Mouse (Mus musculus): ENCODE results near the gene Olfr47. TPM values are rescaled to one million over a fixed set of nuclear protein-coding genes. Genes with fewer than 3 reads are reported as not detected.
"Not testable (repeated sequence)": the region's sequence is repeated elsewhere in the genome, so short reads cannot be mapped to it uniquely, and the experiment has no call there.

Olfr47 gene
- polyA plus RNA-seq (2015; fragmentation: Nextera tagmentation; extraction: Ambion mirVana), result not detected in 2 replicates

DNA sequence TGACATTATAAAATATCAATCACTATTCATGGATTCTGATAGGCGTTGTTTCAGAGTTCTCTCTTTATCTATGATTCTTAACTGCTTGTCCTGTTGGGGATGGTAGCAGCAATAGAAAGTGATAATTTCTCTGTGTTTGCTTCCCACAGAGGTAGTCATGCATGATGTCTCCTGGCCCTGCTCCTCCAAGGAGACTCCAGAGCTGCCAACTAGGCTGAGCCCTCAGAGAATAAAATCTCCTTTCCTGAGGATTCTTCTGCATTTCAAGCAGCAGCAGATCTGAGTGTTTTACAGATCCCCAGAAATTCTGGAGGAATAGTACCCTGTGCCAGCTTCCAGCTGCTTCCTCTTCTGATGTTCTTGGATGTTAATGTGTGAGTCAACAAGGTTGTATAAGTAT, at the start of gene Olfr47:
TSS of gene Olfr47 (plus strand) at position 275 of the 400 bp plus-strand sequence.
- H3K4me1 ChIP-seq; H3K4me2 ChIP-seq; H3K36me3 ChIP-seq; ATAC-seq (replicated peaks; ENCODE audit: low FRiP score); H3K4me3 ChIP-seq (replicated peaks); H3K27ac ChIP-seq; H3K9me3 ChIP-seq (replicated peaks); H3K27me3 ChIP-seq; H3K9ac ChIP-seq: not testable (repeated sequence)
- 68% methylated on average over 1 of the region's 1 CpGs for WGBS

DNA sequence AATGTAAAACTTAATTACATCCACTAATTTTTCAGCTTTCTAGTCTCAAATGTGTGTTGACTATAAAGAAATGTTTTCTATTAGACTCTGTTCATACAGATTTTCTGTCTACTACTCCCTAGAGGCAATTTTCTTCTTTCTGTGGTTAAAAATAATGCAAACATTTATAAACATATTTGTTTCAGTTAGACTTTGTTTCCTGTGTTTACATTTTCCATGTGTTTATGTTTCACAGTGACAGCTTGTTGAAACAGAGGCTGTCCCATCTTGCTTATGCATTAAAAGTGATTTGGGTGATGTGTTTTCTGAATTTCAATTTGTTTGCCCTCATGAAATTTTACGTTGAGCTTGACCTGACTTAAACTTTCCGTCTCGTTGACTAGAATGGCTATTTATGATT, 40.3 kb upstream of the Olfr47 start:
- no peak overlapping the region for H3K9ac ChIP-seq
- H3K4me2 ChIP-seq, result no peak overlapping the region
- no peak for ATAC-seq (replicated peaks; ENCODE audit: low FRiP score)
- no peaks in the 10 kb centered on the region for H3K4me1 ChIP-seq
- WGBS, result 69% methylated on average over 3 of the region's 3 CpGs
- no peak overlapping the region for H3K4me3 ChIP-seq (replicated peaks)
- no peak overlapping the region for H3K27ac ChIP-seq
- no peaks in the 10 kb centered on the region for H3K27me3 ChIP-seq
- H3K9me3 ChIP-seq (replicated peaks), result no peaks in the 10 kb centered on the region
- no peaks in the 10 kb centered on the region for H3K36me3 ChIP-seq

DNA sequence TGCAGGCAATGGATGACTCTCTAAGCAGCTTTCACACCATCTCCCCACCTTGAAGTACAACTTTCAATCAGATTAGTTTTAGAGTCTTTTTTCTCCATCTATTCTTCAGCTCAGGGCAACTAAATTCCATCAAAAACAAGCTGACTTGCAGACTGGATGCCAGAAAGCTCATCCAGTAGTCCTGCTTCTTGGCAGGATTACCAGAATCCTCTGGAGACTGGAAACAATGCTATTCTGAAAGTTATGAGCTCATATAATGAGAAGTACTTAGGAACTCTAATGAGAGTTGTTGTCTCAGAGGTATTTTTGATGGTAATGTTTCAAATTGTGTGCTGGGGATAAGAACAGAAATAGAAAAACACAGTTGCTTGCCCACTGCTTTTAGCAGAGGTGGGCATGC, 34.5 kb upstream of the Olfr47 start, which contains the start of gene Olfr435:
TSS of gene Olfr435 (plus strand) at position 366 of the 400 bp plus-strand sequence.
- ATAC-seq (replicated peaks; ENCODE audit: low FRiP score), result no peak
- no peaks in the 10 kb centered on the region for H3K9me3 ChIP-seq (replicated peaks)
- no peak within 1 kb of the TSS for H3K4me3 ChIP-seq (replicated peaks)
- no peaks in the 10 kb centered on the region for H3K36me3 ChIP-seq
- H3K4me2 ChIP-seq, result no peak within 1 kb of the TSS
- no peaks in the 10 kb centered on the region for H3K27me3 ChIP-seq
- H3K27ac ChIP-seq, result no peak within 1 kb of the TSS
- no peak within 1 kb of the TSS for H3K9ac ChIP-seq
- no peaks in the 10 kb centered on the region for H3K4me1 ChIP-seq

DNA sequence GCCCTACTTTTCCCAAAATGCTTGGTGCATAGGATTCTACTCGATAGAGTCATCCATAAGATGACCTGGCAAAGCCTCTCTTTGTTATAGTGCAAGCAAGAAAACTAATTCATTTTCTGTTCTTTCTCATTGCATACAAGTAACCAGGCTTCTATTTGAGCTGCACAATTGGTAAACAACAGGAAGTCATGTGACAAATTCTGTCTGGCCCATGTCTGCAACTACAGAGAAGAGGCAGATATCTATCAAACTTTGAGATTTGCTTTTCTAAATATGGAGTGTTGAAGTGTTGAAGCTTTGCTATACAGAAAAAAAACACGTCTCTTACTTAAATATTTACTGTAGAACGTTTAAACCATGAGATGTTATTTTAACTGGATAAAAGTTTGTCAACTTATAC, 33.2 kb upstream of the Olfr47 start:
- no peaks in the 10 kb centered on the region for H3K36me3 ChIP-seq
- WGBS, result 68% methylated on average over 3 of the region's 3 CpGs
- no peaks in the 10 kb centered on the region for H3K9me3 ChIP-seq (replicated peaks)
- H3K9ac ChIP-seq, result no peak overlapping the region
- H3K4me2 ChIP-seq, result no peak overlapping the region
- no peak overlapping the region for H3K4me3 ChIP-seq (replicated peaks)
- H3K27me3 ChIP-seq, result no peaks in the 10 kb centered on the region
- no peak overlapping the region for H3K27ac ChIP-seq
- no peak for ATAC-seq (replicated peaks; ENCODE audit: low FRiP score)
- H3K4me1 ChIP-seq, result no peaks in the 10 kb centered on the region

DNA sequence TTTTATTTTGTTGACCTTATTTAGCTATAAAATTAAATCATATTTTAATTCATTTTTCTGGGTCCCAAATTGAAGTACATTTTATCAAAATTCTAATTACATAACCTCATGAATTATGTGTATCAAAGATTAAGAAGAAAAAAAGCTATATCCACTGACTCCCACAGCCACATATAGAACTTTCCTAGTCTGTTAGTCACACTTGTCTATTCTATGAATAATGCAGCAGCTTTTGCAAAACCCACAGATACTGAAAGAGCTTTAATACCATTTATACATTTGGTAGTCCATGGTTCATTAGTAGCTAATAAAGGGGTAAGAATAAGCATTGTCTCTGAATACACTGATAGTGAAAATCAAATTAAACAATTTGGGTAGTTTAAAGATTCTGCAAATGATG, 28.5 kb upstream of the Olfr47 start:
- no peak for ATAC-seq (replicated peaks; ENCODE audit: low FRiP score)
- H3K27me3 ChIP-seq, result no peaks in the 10 kb centered on the region
- no peaks in the 10 kb centered on the region for H3K9me3 ChIP-seq (replicated peaks)
- no peaks in the 10 kb centered on the region for H3K36me3 ChIP-seq
- H3K4me1 ChIP-seq, result no peaks in the 10 kb centered on the region
- no peak overlapping the region for H3K9ac ChIP-seq
- no peak overlapping the region for H3K27ac ChIP-seq
- H3K4me3 ChIP-seq (replicated peaks), result no peak overlapping the region
- H3K4me2 ChIP-seq, result no peak overlapping the region

DNA sequence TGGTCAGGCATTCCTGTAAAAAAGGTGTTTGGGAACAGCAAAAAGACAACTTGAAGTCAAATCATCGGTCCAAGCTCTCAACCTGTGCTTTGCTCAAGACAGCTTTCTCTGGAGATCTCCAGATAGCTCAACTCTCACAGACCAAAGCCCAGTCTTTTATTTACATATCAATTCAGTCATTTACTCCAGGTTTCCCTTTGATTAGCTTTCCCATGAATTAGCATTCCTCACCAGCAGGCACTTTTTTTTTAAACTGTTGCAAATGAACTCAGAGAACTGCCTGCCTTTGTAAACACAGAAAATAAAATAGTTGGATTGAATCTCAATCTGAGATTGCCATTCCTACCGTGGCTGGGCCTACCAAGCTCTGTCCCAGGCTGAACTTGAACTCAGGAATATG, 26.0 kb upstream of the Olfr47 start:
- Histone ChIP-seq H3K9ac (no peak overlapping the region), H3K4me2 (no peak overlapping the region), H3K9me3 (replicated peaks) (no peaks in the 10 kb centered on the region), H3K36me3 (no peaks in the 10 kb centered on the region), H3K27ac (no peak overlapping the region), H3K27me3 (no peaks in the 10 kb centered on the region), H3K4me1 (no peaks in the 10 kb centered on the region), H3K4me3 (replicated peaks) (no peak overlapping the region)
- 33% methylated on average over 2 of the region's 2 CpGs for WGBS
- no peak for ATAC-seq (replicated peaks; ENCODE audit: low FRiP score)

DNA sequence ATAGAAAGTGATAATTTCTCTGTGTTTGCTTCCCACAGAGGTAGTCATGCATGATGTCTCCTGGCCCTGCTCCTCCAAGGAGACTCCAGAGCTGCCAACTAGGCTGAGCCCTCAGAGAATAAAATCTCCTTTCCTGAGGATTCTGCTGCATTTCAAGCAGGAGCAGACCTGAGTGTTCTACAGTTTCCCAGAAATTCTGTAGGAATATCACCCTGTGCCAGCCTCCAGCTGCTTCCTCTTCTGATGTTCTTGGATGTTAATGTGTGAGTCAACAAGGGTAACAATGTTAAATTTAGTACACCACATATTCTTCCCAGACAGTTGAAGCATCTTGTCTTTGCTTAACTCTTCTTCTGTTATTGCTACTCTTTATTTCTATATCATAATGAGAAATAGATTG, 18.5 kb upstream of the Olfr47 start, which contains the start of gene Olfr434:
TSS of gene Olfr434 (plus strand) at position 149 of the 400 bp plus-strand sequence.
- H3K9ac ChIP-seq; H3K27ac ChIP-seq; H3K4me2 ChIP-seq; H3K4me1 ChIP-seq; H3K9me3 ChIP-seq (replicated peaks); H3K36me3 ChIP-seq; H3K27me3 ChIP-seq; H3K4me3 ChIP-seq (replicated peaks); ATAC-seq (replicated peaks; ENCODE audit: low FRiP score): not testable (repeated sequence)

DNA sequence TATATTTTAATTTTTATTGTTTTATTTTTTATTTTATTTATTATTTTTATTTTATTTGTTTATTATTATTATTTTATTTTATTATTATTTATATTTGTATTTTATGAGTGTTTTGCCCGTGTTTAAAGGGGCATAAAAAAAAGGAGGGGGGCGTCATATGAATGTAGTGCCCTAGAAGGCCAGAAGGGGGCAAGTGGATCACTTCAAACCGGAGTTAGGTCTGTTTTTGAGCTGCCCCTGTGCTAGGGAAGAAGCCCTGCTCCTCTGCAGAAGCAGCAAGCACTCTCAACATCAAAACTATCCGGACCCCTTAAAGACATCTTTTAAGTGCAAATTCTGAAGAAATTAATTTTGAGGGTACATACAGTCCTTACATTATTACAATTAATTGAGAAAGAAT, 10.7 kb downstream of the Olfr47 start:
- Histone ChIP-seq H3K36me3 (no peaks in the 10 kb centered on the region), H3K9me3 (replicated peaks) (no peaks in the 10 kb centered on the region), H3K4me3 (replicated peaks) (no peak overlapping the region), H3K27ac (no peak overlapping the region), H3K4me2 (no peak overlapping the region), H3K9ac (no peak overlapping the region), H3K27me3 (no peaks in the 10 kb centered on the region), H3K4me1 (no peaks in the 10 kb centered on the region)
- 8% methylated on average over 4 of the region's 4 CpGs for WGBS
- ATAC-seq (replicated peaks; ENCODE audit: low FRiP score), result no peak

DNA sequence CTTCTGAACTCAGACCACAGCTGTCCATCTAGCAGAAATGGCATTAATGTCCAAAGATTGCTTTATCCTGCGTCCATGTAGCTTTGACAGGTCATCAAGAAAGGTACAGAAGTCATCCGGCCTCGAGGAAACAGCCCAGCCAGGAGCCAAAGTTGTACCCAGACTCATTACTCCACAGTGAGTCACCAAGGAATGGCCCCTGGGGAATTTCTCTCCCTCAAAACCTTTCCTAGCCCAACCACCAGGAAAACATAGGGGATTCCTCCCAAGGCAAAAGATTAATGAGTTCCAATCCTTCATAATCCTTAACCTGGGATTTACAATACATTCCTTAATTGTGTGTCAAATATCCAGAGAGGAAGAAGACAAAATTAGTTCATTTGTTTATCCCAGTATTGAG, 16.1 kb downstream of the Olfr47 start:
- Histone ChIP-seq H3K9me3 (replicated peaks) (no peaks in the 10 kb centered on the region), H3K27ac (no peak overlapping the region), H3K9ac (no peak overlapping the region), H3K27me3 (no peaks in the 10 kb centered on the region), H3K36me3 (no peaks in the 10 kb centered on the region), H3K4me1 (no peaks in the 10 kb centered on the region), H3K4me2 (no peak overlapping the region), H3K4me3 (replicated peaks) (no peak overlapping the region)
- ATAC-seq (replicated peaks; ENCODE audit: low FRiP score), result no peak
- WGBS, result 63% methylated on average over 3 of the region's 3 CpGs

DNA sequence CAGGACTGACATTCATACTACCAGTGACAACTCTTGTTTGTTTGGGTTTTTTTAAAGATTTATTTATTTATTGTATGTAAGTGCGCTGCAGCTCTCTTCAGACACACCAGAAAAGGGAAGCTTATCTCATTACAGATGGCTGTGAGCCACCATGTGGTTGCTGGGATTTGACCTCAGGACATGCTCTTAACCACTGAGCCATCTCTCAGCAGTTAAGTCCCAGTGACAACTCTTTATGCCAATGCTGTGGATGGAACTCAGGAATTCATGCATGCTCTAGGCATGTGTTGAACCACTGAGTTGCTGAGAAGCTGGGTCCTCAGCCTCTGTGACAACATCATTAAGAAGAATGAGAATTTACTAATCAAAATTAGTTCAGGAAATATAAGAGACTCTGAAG, 21.7 kb downstream of the Olfr47 start:
- ATAC-seq (replicated peaks; ENCODE audit: low FRiP score), result no peak
- no peaks in the 10 kb centered on the region for H3K27me3 ChIP-seq
- 95% methylated on average over 1 of the region's 1 CpGs for WGBS

DNA sequence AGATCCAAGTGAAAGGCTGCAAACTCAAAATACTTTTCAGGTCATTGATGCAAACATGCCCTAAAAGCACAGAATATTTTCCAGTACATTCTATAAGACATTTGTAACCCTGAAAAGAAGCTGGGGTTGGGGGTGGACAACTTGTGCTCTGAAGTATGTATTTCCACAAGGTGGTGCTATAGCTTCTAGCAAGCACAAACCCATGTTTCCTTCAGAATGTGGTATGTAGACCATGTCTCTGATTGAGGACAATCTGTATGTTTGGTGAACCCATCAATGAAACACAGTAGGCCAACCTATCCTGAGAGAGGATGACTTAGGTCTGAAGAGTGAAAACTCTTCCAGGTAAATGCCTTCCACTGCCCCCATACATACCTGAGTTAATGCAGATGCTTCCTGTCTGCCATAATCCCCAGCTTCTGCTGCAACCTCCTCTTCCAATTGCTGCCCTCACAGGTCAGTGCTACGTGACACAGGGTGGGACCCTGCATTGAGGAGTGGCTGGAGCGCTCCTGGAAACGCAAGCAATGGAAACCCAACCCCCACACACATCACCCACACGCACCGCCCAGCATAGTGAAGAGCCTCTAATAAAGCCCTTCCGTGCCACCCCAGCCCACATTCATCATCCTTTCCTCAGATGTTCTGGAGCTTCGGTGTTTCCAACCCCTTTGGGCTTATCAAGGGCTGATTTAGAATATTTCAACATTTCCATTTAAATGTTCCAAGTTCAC, 23.0 kb downstream of the Olfr47 start:
- H3K4me2 ChIP-seq, result no peak overlapping the region
- 53% methylated on average over 7 of the region's 7 CpGs for WGBS
- peak; percentile 58 for ATAC-seq (replicated peaks; ENCODE audit: low FRiP score)

More for the DNA sequence above, 21.7 kb downstream of the Olfr47 start:
- H3K27ac ChIP-seq, result no peak overlapping the region
- no peaks in the 10 kb centered on the region for H3K9me3 ChIP-seq (replicated peaks)
- no peak overlapping the region for H3K4me2 ChIP-seq
- H3K4me3 ChIP-seq (replicated peaks), result no peak overlapping the region
- H3K36me3 ChIP-seq, result no peaks in the 10 kb centered on the region
- H3K9ac ChIP-seq, result no peak overlapping the region
- H3K4me1 ChIP-seq, result peaks cover 3% of the 10 kb centered on the region; the same call in 1 of the 2 replicates

DNA sequence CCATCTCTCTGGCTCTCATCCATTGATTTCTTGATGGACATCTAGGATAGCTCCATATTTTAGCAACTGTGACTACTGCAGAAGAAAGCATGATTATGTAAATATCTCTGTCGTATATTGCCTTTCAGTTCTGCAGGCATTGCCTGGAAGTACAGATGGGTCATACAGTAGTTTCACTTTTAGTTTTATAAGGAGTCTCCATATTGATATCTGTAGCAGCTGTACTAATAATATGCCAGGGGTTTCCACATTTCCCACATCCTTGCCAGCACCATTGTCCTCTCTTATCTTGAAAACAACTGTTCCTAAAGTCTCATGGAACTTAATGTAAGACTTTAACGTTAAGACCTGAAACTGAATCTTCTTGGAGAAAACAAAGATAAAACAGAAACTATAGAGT, 29.4 kb downstream of the Olfr47 start:
- 71% methylated on average over 2 of the region's 2 CpGs for WGBS
- ATAC-seq (replicated peaks; ENCODE audit: low FRiP score), result no peak

More for the DNA sequence above, 23.0 kb downstream of the Olfr47 start:
- peaks cover 3% of the 10 kb centered on the region; the same call in 1 of the 2 replicates for H3K4me1 ChIP-seq
- H3K4me3 ChIP-seq (replicated peaks), result no peak overlapping the region
- no peaks in the 10 kb centered on the region for H3K27me3 ChIP-seq
- H3K36me3 ChIP-seq, result no peaks in the 10 kb centered on the region
- no peak overlapping the region for H3K27ac ChIP-seq
- no peaks in the 10 kb centered on the region for H3K9me3 ChIP-seq (replicated peaks)
- H3K9ac ChIP-seq, result no peak overlapping the region

More for the DNA sequence above, 29.4 kb downstream of the Olfr47 start:
- 0 out of 2 replicates have a peak, but pooled peaks cover 9% of the 10 kb centered on the region for H3K4me1 ChIP-seq
- H3K36me3 ChIP-seq, result no peaks in the 10 kb centered on the region
- H3K9me3 ChIP-seq (replicated peaks), result no peaks in the 10 kb centered on the region
- H3K27ac ChIP-seq, result no peak overlapping the region
- H3K4me2 ChIP-seq, result no peak overlapping the region
- H3K9ac ChIP-seq, result no peak overlapping the region
- H3K27me3 ChIP-seq, result no peaks in the 10 kb centered on the region
- H3K4me3 ChIP-seq (replicated peaks), result no peak overlapping the region
